Mouse (Mus musculus) kidney, embryonic 16.5 days (tissue): ENCODE measurements around the gene Galp. TPM values are rescaled to one million over a fixed set of nuclear protein-coding genes. Genes with fewer than 3 reads are reported as not detected.

Experiments
- ATAC-seq: fragments of 200-750 bp; cut with Nextera tagmentation; 2 replicates; pipeline ENCODE4 v1.8.0; 2017; ENCODE audit warnings: moderate TSS enrichment; ENCODE audit not compliant: low FRiP score, low TSS enrichment
- H3K27ac ChIP-seq: fragments of 300-500 bp; sonication (generic); 2 replicates; pipeline ENCODE4 v1.5.1; 2014; ENCODE audit warnings: low read length
- H3K27me3 ChIP-seq: fragments of 300-500 bp; sonication (generic); 2 replicates; pipeline ENCODE4 v1.6.1; 2014; ENCODE audit warnings: low read length, control low read depth, mixed read lengths; ENCODE audit not compliant: insufficient read depth
- H3K36me3 ChIP-seq: fragments of 300-500 bp; sonication (generic); 2 replicates; pipeline ENCODE4 v1.6.1; 2014; ENCODE audit warnings: low read length, control low read depth, mixed read lengths; ENCODE audit not compliant: insufficient read depth
- H3K4me1 ChIP-seq: fragments of 300-500 bp; sonication (generic); 2 replicates; pipeline ENCODE4 v1.6.1; 2014; ENCODE audit warnings: low read length, control low read depth, mixed read lengths; ENCODE audit not compliant: insufficient read depth
- H3K4me2 ChIP-seq: fragments of 300-500 bp; sonication (generic); replicated peaks from 2 replicates; pipeline ENCODE4 v1.6.1; 2014; ENCODE audit warnings: low read depth, low read length
- H3K4me3 ChIP-seq: fragments of 300-500 bp; sonication (generic); 2 replicates; pipeline ENCODE4 v1.5.1; 2014; ENCODE audit warnings: mild to moderate bottlenecking, low read length
- H3K9ac ChIP-seq: fragments of 300-500 bp; sonication (generic); replicated peaks from 2 replicates; pipeline ENCODE4 v1.6.1; 2014; ENCODE audit warnings: low read length
- H3K9me3 ChIP-seq: fragments of 300-500 bp; sonication (generic); 2 replicates; pipeline ENCODE4 v1.6.1; 2016; ENCODE audit warnings: low read length, control low read depth
- WGBS: fragments of 180-500 bp; shearing (Covaris S2); extraction: QIAGEN DNeasy Blood & Tissue Kit; methylation state at CpG from one replicate; pipeline ENCODE4 v1.1.7; 2014; 5-methylcytosine and 5-hydroxymethylcytosine counted together
- polyA plus RNA-seq: library from polyadenylated mRNA; unstranded; fragments of >200 nt; fragmentation: Nextera tagmentation; extraction: Ambion mirVana; gene quantifications from 2 replicates; pipeline ENCODE4 v1.2.1, GENCODE M21; 2015

The Galp gene
- polyA plus RNA-seq: not detected in 2 replicates

DNA sequence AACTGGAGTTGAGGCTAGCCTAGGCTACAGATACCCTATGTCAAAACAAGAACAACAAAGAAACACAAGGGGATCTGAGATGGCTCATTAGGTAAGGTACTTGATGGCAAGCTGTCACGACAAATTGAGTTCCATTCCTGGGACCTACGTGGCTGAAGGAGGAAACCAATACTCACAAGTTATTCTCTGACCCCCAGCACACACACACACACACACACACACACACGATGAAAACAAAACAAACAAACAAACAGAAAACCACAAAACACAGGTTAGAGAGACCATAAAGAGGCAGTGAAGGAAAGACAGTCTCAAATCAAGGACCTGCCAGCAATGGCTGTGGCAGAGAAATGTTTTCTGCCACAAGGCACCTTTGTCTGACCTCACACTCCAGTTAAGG, at the start of gene Galp:
Gene Galp (plus strand): TSS at position 301 of the 400 bp plus-strand sequence.
- Histone ChIP-seq H3K36me3 (no peaks in the 10 kb centered on the region), H3K4me2 (no peak within 1 kb of the TSS), H3K9ac (no peak within 1 kb of the TSS), H3K4me3 (no peak within 1 kb of the TSS), H3K27ac (no peak within 1 kb of the TSS), H3K4me1 (no peaks in the 10 kb centered on the region), H3K27me3 (no peaks in the 10 kb centered on the region), H3K9me3 (peaks cover 2% of the 10 kb centered on the region; the same call in 1 of the 2 replicates)
- WGBS: 58% methylated on average over 3 of the region's 3 CpGs
- no peak for ATAC-seq

GRCm38 (mm10) chr7:6147688-6148087, 49.2 kb upstream of the Galp start:
- H3K4me2 ChIP-seq: no peak overlapping the region
- no peaks in the 10 kb centered on the region for H3K36me3 ChIP-seq
- H3K4me1 ChIP-seq: peaks cover 26% of the 10 kb centered on the region
- H3K27me3 ChIP-seq: no peaks in the 10 kb centered on the region
- WGBS: 73% methylated on average over 5 of the region's 5 CpGs
- H3K9ac ChIP-seq: no peak overlapping the region
- ATAC-seq: no peak
- H3K4me3 ChIP-seq: no peak overlapping the region
- H3K9me3 ChIP-seq: no peaks in the 10 kb centered on the region
- H3K27ac ChIP-seq: no peak overlapping the region

DNA sequence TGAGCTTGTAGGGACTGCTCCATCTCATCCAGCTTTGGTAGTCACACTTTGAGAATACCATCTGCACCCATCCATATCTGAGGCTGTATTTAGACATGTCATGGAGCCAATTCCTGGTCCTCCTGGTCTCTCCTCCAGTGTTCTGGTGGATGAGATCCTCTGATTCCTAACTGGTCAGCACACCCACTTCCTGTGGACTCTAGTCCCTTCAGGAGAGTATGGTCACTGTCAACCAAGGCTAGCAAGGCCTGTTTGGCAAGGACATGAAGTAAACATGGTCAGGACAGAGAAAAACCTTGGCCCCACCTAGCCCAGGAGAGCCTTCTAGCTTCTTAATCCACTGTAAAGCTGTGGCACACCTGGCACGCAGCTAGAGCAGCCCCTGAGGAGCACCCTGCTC, 45.6 kb upstream of the Galp start:
- no peaks in the 10 kb centered on the region for H3K36me3 ChIP-seq
- H3K27me3 ChIP-seq: no peaks in the 10 kb centered on the region
- no peak for ATAC-seq
- 92% methylated on average over 1 of the region's 1 CpGs for WGBS
- no peak overlapping the region for H3K27ac ChIP-seq
- H3K9me3 ChIP-seq: no peaks in the 10 kb centered on the region
- no peak overlapping the region for H3K4me2 ChIP-seq
- H3K9ac ChIP-seq: no peak overlapping the region
- H3K4me3 ChIP-seq: no peak overlapping the region
- peaks cover 28% of the 10 kb centered on the region for H3K4me1 ChIP-seq

- H3K27me3 ChIP-seq: no peaks in the 10 kb centered on the region
- no peaks in the 10 kb centered on the region for H3K36me3 ChIP-seq
- no peak overlapping the region for H3K4me2 ChIP-seq
- no peak overlapping the region for H3K4me3 ChIP-seq
- WGBS: 77% methylated on average over 3 of the region's 3 CpGs
- H3K9ac ChIP-seq: no peak overlapping the region
- peaks cover 27% of the 10 kb centered on the region for H3K4me1 ChIP-seq
- no peak for ATAC-seq
- H3K9me3 ChIP-seq: no peaks in the 10 kb centered on the region
- H3K27ac ChIP-seq: no peak overlapping the region
Observed at GRCm38 (mm10) chr7:6152036-6152435, 44.9 kb upstream of the Galp start.

DNA sequence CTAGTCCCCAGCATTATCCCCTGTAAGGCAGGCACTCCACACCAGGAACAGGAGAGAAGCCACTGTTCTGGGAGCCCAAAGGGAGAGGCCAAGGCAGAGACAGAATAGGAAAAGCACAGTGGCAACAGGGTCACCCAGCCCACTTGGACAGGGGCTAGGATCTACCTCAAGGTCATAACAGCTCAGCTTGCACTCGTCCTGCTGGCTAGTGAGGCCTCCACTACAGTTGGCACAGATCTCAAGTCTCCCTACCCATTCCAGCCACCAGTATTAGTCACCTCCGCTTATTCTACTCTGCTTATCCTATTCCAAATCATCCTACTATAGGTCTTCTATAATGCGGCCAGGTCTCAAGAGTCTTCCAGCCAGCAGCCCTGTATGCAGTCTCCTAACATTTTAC, 43.8 kb upstream of the Galp start:
- no peaks in the 10 kb centered on the region for H3K27me3 ChIP-seq
- no peak overlapping the region for H3K4me3 ChIP-seq
- H3K27ac ChIP-seq: no peak overlapping the region
- no peak overlapping the region for H3K4me2 ChIP-seq
- H3K9ac ChIP-seq: no peak overlapping the region; the same call in 1 of the 2 replicates
- no peak for ATAC-seq
- H3K9me3 ChIP-seq: no peaks in the 10 kb centered on the region
- 83% methylated on average over 3 of the region's 3 CpGs for WGBS
- H3K4me1 ChIP-seq: peaks cover 30% of the 10 kb centered on the region
- H3K36me3 ChIP-seq: no peaks in the 10 kb centered on the region

- Histone ChIP-seq H3K9ac (peak overlapping the region; percentile 90), H3K9me3 (no peaks in the 10 kb centered on the region), H3K4me1 (peaks cover 30% of the 10 kb centered on the region), H3K4me3 (peak overlapping the region; percentile 88), H3K4me2 (peak overlapping the region; percentile 78), H3K27me3 (no peaks in the 10 kb centered on the region), H3K36me3 (no peaks in the 10 kb centered on the region), H3K27ac (peak overlapping the region; percentile 96; the same call in 1 of the 2 replicates)
- no peak for ATAC-seq
- WGBS: 46% methylated on average over 5 of the region's 5 CpGs
Observed at GRCm38 (mm10) chr7:6154164-6154563, 42.7 kb upstream of the Galp start.

DNA sequence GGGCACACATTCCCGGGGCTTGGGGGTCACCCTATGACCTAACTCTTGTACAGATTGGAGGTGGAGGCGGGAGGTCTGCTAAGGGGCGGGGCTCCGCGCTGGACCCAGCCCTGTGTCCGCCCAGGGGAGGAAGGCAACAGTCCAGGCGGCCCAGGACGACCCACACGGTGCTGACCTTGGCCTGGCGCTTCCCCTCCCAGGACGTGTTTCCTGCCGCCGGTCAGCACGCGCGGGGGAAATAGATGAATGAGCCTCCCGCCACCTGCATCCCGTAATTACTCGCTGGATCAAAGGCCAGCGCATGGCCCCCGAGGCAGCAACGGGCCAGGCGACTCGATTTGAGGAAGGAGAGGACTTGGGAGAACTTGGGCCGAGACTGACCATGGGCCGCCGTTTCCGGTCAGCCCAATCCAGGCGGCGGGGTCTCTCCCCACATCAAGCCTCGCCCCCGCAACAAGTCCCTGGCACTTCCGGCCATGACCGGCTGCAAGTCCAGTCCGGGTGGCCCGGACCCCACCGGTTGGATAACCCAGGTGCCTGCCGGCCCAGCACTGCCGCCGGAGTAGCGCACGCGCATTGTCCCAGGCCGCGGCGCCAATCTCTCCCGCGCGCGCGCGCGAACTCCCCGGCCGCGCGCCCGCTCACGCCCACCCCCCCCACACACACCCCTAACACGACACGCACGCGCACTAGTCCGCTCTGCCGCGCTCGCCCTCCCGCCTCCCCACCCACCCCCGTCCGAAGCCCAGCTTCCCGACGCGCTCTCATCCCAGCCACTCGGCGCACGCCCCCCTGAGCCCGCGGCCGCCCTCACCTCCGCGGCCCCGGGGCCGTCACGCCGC, 41.6 kb upstream of the Galp start:
- WGBS: 0% methylated on average over 60 of the region's 85 CpGs
- peak; percentile 77 for ATAC-seq
- no peaks in the 10 kb centered on the region for H3K9me3 ChIP-seq
- peak overlapping the region; percentile 88 for H3K4me3 ChIP-seq
- peak overlapping the region; percentile 90 for H3K9ac ChIP-seq
- H3K36me3 ChIP-seq: no peaks in the 10 kb centered on the region
- H3K27me3 ChIP-seq: no peaks in the 10 kb centered on the region
- peaks cover 27% of the 10 kb centered on the region for H3K4me1 ChIP-seq
- H3K27ac ChIP-seq: peak overlapping the region; percentile 96
- peak overlapping the region; percentile 78 for H3K4me2 ChIP-seq

DNA sequence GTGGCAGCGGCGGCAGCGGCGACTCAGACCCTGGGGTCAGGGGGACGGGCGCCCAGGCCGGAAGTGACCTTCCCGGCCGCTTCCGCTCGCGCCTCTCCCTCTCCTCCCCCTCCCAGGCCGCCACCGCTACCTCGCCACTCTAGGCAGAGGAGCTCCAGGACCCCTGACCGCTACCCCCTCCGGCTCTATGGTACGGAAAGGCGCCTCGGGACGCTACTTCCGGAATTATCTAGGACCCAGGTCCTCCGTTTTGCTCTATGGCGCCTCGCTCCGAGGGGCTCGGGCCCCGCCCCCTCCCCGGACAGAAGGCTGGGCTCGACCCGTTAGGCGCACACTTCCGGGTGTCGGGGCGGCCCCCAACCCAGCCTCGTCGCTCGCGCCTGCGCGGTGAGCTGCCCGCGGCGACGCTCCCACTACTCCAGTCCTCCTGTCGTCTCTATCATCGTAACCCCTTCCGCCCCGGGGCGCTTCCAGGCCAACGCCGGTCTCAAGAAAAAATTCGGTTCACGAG, 40.9 kb upstream of the Galp start, which contains the start of gene Zfp787:
Gene Zfp787 (minus strand): TSS at position 97 of the 511 bp plus-strand sequence.
- Histone ChIP-seq H3K4me1 (peaks cover 27% of the 10 kb centered on the region), H3K27ac (peak within 1 kb of the TSS; percentile 96), H3K9ac (peak within 1 kb of the TSS; percentile 90), H3K4me3 (peak within 1 kb of the TSS; percentile 88), H3K36me3 (no peaks in the 10 kb centered on the region), H3K27me3 (no peaks in the 10 kb centered on the region), H3K4me2 (peak within 1 kb of the TSS; percentile 78), H3K9me3 (no peaks in the 10 kb centered on the region)
- peak; percentile 97 for ATAC-seq
- 0% methylated on average over 50 of the region's 54 CpGs for WGBS

DNA sequence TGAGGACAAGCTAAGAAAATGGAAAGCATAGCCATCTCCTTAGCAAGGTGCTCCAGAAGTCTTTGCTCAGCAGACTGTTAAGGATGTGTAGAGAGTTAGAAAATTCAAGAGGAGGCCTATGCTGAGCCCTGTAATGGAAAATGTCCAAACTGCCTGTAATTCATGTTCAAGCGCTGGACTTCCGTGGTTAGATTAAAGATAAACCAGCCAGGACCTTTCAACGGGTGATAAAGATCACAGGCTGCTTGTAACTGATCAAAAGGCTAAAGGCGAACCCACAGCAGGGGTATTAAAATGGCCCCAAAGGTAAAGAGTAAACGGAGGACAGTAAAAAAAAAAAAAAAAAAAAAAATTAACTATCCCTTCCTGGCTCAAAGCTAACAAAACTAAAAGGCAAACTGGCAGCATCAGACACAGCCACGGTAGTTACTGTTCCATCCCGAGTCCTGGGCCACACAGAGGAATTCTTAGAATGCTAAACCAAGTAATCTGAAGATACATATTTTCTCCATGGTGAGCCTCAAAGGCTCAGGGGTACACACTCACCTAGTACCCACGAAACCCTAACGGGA, 39.9 kb upstream of the Galp start:
- H3K36me3 ChIP-seq: no peaks in the 10 kb centered on the region
- peak overlapping the region; percentile 88 for H3K4me3 ChIP-seq
- no peaks in the 10 kb centered on the region for H3K9me3 ChIP-seq
- no peak for ATAC-seq
- peak overlapping the region; percentile 61 for H3K9ac ChIP-seq
- H3K27ac ChIP-seq: peak overlapping the region; percentile 96
- peak overlapping the region; percentile 54 for H3K4me2 ChIP-seq
- H3K4me1 ChIP-seq: peaks cover 27% of the 10 kb centered on the region
- no peaks in the 10 kb centered on the region for H3K27me3 ChIP-seq
- 41% methylated on average over 9 of the region's 9 CpGs for WGBS
